Mouse (Mus musculus) liver, embryonic 11.5 days (tissue): ENCODE data around the gene Grpel1. TPM values are rescaled to one million over a fixed set of nuclear protein-coding genes. Genes with fewer than 3 reads are reported as not detected.

Experiments
- ATAC-seq: fragments of 200-750 bp; cut with Nextera tagmentation; replicated peaks from 2 replicates; pipeline ENCODE4 v1.8.0; 2017; ENCODE audit warnings: moderate number of reproducible peaks, mild to moderate bottlenecking, moderate TSS enrichment, moderate library complexity; ENCODE audit not compliant: low FRiP score
- DNase-seq: peaks from one replicate; pipeline ENCODE4 v3.0.0-alpha.2; 2017; ENCODE audit warnings: low spot score
- H3K27ac ChIP-seq: fragments of 300-500 bp; sonication (generic); 2 replicates; pipeline ENCODE4 v1.5.1; 2014; ENCODE audit warnings: mild to moderate bottlenecking, low read depth, low read length, control low read depth
- H3K27me3 ChIP-seq: fragments of 300-500 bp; sonication (generic); replicated peaks from 2 replicates; pipeline ENCODE4 v1.6.1; 2014; ENCODE audit warnings: low read length, mixed read lengths; ENCODE audit not compliant: control insufficient read depth, insufficient read depth
- H3K36me3 ChIP-seq: fragments of 300-500 bp; sonication (generic); 2 replicates; pipeline ENCODE4 v1.6.1; 2014; ENCODE audit warnings: mild to moderate bottlenecking, low read length, moderate library complexity, mixed read lengths; ENCODE audit not compliant: control insufficient read depth, insufficient read depth
- H3K4me1 ChIP-seq: fragments of 300-500 bp; sonication (generic); replicated peaks from 2 replicates; pipeline ENCODE4 v1.6.1; 2014; ENCODE audit warnings: low read length, mixed read lengths; ENCODE audit not compliant: control insufficient read depth, insufficient read depth
- H3K4me2 ChIP-seq: fragments of 300-500 bp; sonication (generic); 2 replicates; pipeline ENCODE4 v1.6.1; 2014; ENCODE audit warnings: mild to moderate bottlenecking, control low read depth, moderate library complexity
- H3K4me3 ChIP-seq: fragments of 300-500 bp; sonication (generic); 2 replicates; pipeline ENCODE4 v1.5.1; 2014; ENCODE audit warnings: low read depth, low read length, control low read depth
- H3K9ac ChIP-seq: fragments of 300-500 bp; sonication (generic); 2 replicates; pipeline ENCODE4 v1.6.1; 2014; ENCODE audit warnings: low read depth, low read length, control low read depth
- H3K9me3 ChIP-seq: fragments of 300-500 bp; sonication (generic); 2 replicates; pipeline ENCODE4 v1.6.1; 2016; ENCODE audit warnings: low read length, inconsistent platforms, mixed read lengths; ENCODE audit not compliant: control insufficient read depth
- WGBS: fragments of 180-500 bp; shearing (Covaris S2); extraction: QIAGEN DNeasy Blood & Tissue Kit; methylation state at CpG from one replicate; pipeline ENCODE4 v1.1.7; 2014; 5-methylcytosine and 5-hydroxymethylcytosine counted together
- polyA plus RNA-seq: library from polyadenylated mRNA; unstranded; fragments of >200 nt; fragmentation: Nextera tagmentation; extraction: Ambion mirVana; gene quantifications from 2 replicates; pipeline ENCODE4 v1.2.1, GENCODE M21; 2014

The Grpel1 gene
- 74.6 and 79.9 TPM in 2 replicates for polyA plus RNA-seq

DNA sequence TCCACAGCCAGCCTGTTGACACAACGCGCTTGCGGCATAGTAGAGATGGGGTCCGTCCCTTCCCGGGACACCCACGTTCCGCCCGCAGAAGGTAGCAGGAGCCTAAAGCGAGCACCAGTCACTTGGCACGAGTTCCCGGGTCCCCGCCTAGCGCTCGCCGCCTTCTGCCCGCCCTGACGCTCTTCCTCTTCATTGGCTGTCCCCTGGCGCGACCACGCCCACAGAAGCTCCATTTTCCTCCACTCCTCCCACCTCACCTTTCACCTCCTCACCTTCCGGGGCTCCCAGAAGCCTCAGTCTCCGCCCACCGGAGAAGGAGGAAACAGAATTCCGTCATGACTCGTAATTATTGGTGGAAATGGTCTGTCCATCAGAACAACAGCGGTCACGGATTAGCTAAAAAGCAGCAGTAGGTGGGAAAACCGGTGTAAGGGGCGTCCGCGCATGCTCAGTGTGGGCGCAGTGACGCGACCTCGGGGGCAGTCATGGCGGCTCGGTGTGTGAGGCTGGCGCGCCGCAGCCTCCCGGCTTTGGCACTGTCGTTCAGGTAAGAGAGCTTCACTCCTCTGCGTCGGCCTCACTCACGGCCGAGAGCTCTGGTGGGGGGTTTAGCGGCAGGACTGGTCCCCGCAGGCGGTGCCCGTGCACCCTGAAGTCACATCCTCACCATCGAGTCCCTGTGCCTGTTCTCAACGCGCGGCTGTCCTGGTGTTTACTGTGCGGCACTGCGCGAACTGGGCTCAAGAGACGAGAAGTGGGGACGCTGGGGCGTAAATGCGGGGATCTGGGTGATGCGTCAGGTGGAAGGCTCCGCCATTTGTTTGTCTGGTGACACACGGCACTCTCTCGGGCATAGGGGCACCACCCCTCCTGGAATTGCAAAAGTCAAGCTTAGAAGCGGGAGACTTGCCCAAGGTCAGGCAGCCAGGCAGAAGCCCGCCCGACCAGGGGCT, at the start of gene Grpel1:
Gene Grpel1, plus strand, starts transcription at position 290 of the 953 bp plus-strand sequence.
- H3K27me3 ChIP-seq: no peaks in the 10 kb centered on the region
- peak within 1 kb of the TSS; percentile 65 for H3K27ac ChIP-seq
- H3K9ac ChIP-seq: peak within 1 kb of the TSS; percentile 87
- H3K9me3 ChIP-seq: no peaks in the 10 kb centered on the region
- under 1% methylated on average over 68 of the region's 68 CpGs for WGBS
- peak within 1 kb of the TSS; percentile 87 for H3K4me2 ChIP-seq
- peak within 1 kb of the TSS; percentile 99 for H3K4me3 ChIP-seq
- DNase-seq (peak; percentile 96), ATAC-seq (peak; percentile 95)
- peaks cover 14% of the 10 kb centered on the region for H3K4me1 ChIP-seq
- H3K36me3 ChIP-seq: peaks cover 11% of the 10 kb centered on the region

- H3K4me2 ChIP-seq: no peak overlapping the region
- no peaks in the 10 kb centered on the region for H3K36me3 ChIP-seq
- ATAC-seq (no peak), DNase-seq (no peak)
- H3K4me3 ChIP-seq: no peak overlapping the region
- no peak overlapping the region for H3K27ac ChIP-seq
- no peak overlapping the region for H3K9ac ChIP-seq
- 63% methylated on average over 3 of the region's 3 CpGs for WGBS
- H3K9me3 ChIP-seq: no peaks in the 10 kb centered on the region
- H3K4me1 ChIP-seq: no peaks in the 10 kb centered on the region
- H3K27me3 ChIP-seq: no peaks in the 10 kb centered on the region
Observed at GRCm38 (mm10) chr5:36419861-36420260, 44.9 kb upstream of the Grpel1 start.

- Histone ChIP-seq H3K9ac (no peak overlapping the region), H3K4me1 (no peaks in the 10 kb centered on the region), H3K27me3 (no peaks in the 10 kb centered on the region), H3K36me3 (no peaks in the 10 kb centered on the region), H3K27ac (no peak overlapping the region), H3K4me2 (no peak overlapping the region), H3K9me3 (no peaks in the 10 kb centered on the region), H3K4me3 (no peak overlapping the region)
- DNase-seq (no peak), ATAC-seq (no peak)
Observed at GRCm38 (mm10) chr5:36422689-36423088, 42.1 kb upstream of the Grpel1 start.

GRCm38 (mm10) chr5:36424676-36425075, 40.1 kb upstream of the Grpel1 start:
- no peak for ATAC-seq
- H3K4me1 ChIP-seq: no peaks in the 10 kb centered on the region
- no peak overlapping the region for H3K4me3 ChIP-seq
- H3K4me2 ChIP-seq: no peak overlapping the region
- no peak overlapping the region for H3K9ac ChIP-seq
- no peaks in the 10 kb centered on the region for H3K9me3 ChIP-seq
- H3K27me3 ChIP-seq: no peaks in the 10 kb centered on the region
- no peak for DNase-seq
- H3K36me3 ChIP-seq: no peaks in the 10 kb centered on the region
- H3K27ac ChIP-seq: no peak overlapping the region

DNA sequence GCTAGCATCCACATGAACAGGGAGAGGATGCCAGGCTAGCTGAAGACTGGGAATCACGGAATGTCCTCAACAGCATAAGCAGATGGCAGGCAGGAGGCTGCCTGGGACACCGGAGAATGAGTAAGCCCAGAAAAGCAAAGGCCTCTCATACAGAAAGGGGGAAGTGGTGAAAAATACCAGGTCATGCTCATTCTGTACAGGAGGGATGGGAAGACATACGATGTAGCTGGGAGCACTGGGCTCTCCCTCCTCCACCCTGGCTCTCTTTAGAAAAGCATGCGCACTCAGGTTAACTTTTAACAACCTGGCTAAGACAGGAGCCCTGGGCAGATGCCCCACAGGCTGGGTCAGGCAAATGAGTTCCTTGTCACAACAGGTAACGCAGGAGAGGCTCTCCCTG, 38.4 kb upstream of the Grpel1 start:
- no peaks in the 10 kb centered on the region for H3K9me3 ChIP-seq
- H3K27me3 ChIP-seq: no peaks in the 10 kb centered on the region
- no peaks in the 10 kb centered on the region for H3K36me3 ChIP-seq
- H3K4me2 ChIP-seq: no peak overlapping the region
- ATAC-seq: no peak
- no peak overlapping the region for H3K9ac ChIP-seq
- no peaks in the 10 kb centered on the region for H3K4me1 ChIP-seq
- 57% methylated on average over 5 of the region's 5 CpGs for WGBS
- no peak overlapping the region for H3K27ac ChIP-seq
- no peak overlapping the region for H3K4me3 ChIP-seq
- no peak for DNase-seq

DNA sequence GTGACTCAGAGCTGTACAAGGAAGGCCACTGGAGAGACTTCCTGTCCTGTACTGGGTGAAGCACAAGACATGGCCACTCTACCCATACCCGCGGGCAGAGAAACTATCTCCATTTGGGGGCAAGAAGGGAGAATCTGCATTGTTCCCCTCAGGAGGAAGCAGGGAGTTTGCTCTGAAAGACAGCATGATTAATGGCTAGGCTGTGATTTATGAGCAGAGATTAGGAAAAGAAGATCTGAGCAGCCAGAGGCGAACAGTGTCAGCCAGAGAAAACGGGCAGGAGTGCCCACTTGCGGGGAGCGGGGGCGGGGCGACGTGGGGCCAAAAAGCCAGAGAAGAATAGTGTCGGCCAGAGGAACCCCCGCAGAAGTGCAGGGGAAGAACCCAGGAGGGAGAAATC, 37.0 kb upstream of the Grpel1 start:
- no peaks in the 10 kb centered on the region for H3K4me1 ChIP-seq
- H3K9ac ChIP-seq: no peak overlapping the region
- H3K36me3 ChIP-seq: no peaks in the 10 kb centered on the region
- no peak overlapping the region for H3K27ac ChIP-seq
- DNase-seq: no peak
- no peak for ATAC-seq
- no peak overlapping the region for H3K4me3 ChIP-seq
- H3K9me3 ChIP-seq: no peaks in the 10 kb centered on the region
- H3K27me3 ChIP-seq: no peaks in the 10 kb centered on the region
- no peak overlapping the region for H3K4me2 ChIP-seq
- WGBS: 38% methylated on average over 11 of the region's 11 CpGs

GRCm38 (mm10) chr5:36429551-36429950, 35.2 kb upstream of the Grpel1 start:
- H3K27me3 ChIP-seq: no peaks in the 10 kb centered on the region
- ATAC-seq (no peak), DNase-seq (no peak)
- no peak overlapping the region for H3K4me3 ChIP-seq
- no peaks in the 10 kb centered on the region for H3K4me1 ChIP-seq
- H3K36me3 ChIP-seq: no peaks in the 10 kb centered on the region
- no peaks in the 10 kb centered on the region for H3K9me3 ChIP-seq
- H3K4me2 ChIP-seq: no peak overlapping the region
- 87% methylated on average over 3 of the region's 3 CpGs for WGBS
- no peak overlapping the region for H3K9ac ChIP-seq
- no peak overlapping the region for H3K27ac ChIP-seq

DNA sequence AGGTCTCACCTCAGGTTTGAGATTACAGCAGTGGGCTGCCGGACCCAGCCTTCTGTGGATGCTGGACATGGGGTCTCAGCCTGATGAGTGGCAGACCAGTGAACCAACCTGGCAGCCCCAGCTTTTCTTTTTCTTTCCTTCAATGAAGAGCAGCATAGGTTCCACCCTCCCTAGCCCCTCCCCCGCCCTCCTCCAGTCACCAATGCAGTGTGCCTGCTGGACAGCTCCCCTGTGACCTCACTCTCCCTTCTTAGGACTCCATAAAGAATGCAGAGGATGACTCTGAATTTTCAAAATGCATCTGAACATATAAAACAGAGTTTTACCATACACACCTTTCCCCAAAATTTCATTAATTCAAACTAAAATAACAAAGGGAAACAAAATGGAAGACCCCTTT, 33.1 kb upstream of the Grpel1 start:
- no peak for DNase-seq
- Histone ChIP-seq H3K9ac (no peak overlapping the region), H3K4me1 (no peaks in the 10 kb centered on the region), H3K27me3 (no peaks in the 10 kb centered on the region), H3K27ac (no peak overlapping the region), H3K4me2 (no peak overlapping the region), H3K9me3 (no peaks in the 10 kb centered on the region), H3K4me3 (no peak overlapping the region), H3K36me3 (no peaks in the 10 kb centered on the region)
- no peak for ATAC-seq
- 55% methylated on average over 2 of the region's 2 CpGs for whole genome bisulfite sequencing

- Histone ChIP-seq H3K4me2 (no peak overlapping the region), H3K27ac (no peak overlapping the region), H3K4me3 (no peak overlapping the region), H3K27me3 (no peaks in the 10 kb centered on the region), H3K4me1 (no peaks in the 10 kb centered on the region), H3K36me3 (no peaks in the 10 kb centered on the region), H3K9me3 (no peaks in the 10 kb centered on the region), H3K9ac (no peak overlapping the region)
- ATAC-seq (no peak), DNase-seq (no peak)
- WGBS: 68% methylated on average over 9 of the region's 9 CpGs
Observed at GRCm38 (mm10) chr5:36434398-36434967, 30.3 kb upstream of the Grpel1 start.
